Mouse (Mus musculus) olfactory bulb, adult 2 months (tissue): ENCODE measurements around the gene Klhl12.
"Not testable (repeated sequence)": the region's sequence is repeated elsewhere in the genome, so short reads cannot be mapped to it uniquely, and the experiment has no call there.

Source experiments
- CTCF ChIP-seq: fragments of 200-500 bp; IDR thresholded peaks from 2 replicates; pipeline ENCODE4 v1.5.1; 2012; ENCODE audit warnings: low read depth, mild to moderate bottlenecking, low read length, moderate library complexity; ENCODE audit not compliant: insufficient read depth
- POLR2A ChIP-seq: fragments of 200-500 bp; IDR thresholded peaks from 2 replicates; pipeline ENCODE4 v1.6.1; 2012; ENCODE audit warnings: mild to moderate bottlenecking, low read depth, low read length, moderate library complexity; ENCODE audit not compliant: insufficient read depth

DNA sequence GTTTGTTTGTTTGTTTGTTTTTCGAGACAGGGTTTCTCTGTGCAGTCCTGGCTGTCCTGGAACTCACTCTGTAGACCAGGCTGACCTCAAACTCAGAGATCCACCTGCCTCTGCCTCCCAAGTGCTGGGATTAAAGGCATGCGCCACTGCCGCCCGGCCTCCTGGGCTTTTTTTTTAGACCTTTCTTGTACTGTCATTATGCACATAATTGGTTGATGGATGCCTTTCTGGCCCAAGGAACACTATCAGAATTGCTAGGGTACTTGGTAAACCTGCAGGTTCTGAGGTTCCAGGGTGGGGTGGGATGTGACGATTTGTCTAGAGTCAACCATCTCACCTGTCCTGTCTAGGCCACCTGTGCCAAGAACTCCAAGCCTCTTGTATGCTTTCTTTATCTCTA, 63.9 kb downstream of the Klhl12 start:
- not testable (repeated sequence) for TF ChIP-seq POLR2A, CTCF
